ENCODE assay signal across 8 mouse cellular contexts in the genomic region with DNA sequence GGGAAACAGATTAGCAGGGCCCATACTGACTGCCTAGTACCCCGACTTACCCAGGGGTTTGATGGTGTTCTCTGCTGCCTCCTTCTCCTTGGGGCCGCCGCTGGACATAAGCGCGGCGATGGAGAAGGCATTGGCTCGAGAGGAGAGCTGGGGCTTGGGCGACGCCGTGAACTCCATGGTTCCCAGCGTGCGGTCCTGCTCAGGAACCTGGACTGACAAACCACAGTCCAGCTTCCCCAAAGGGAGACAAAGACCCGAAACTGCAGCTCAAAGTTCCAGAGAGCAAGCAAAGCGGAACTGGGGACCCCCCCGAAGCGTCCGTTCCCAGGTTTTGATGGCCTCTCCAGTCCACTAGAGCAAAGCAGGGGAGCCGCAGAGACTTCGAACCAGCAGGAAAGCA. TPM values are rescaled to one million over a fixed set of nuclear protein-coding genes. Genes with fewer than 3 reads are reported as not detected.
A peak's percentile ranks its signal among the peaks of the same experiment; 100 is the strongest.
DNase-seq lines count a peak whose midpoint lies in the region; ATAC-seq and TF ChIP-seq lines count a peak whose summit lies in the region.

No protein-coding gene starts in this region.

- H3K9me3 ChIP-seq in E14TG2a.4 (ENCODE audit: low read length), result no peaks in the 10 kb centered on the region
- no peaks in the 10 kb centered on the region for H3K9me3 ChIP-seq in forebrain, postnatal 0 days (ENCODE audit: low read length)
- H3K9me3 ChIP-seq in liver, embryonic 12.5 days (replicated peaks), result no peaks in the 10 kb centered on the region

- no peak for ATAC-seq in forebrain, postnatal 0 days
- ATAC-seq in liver, embryonic 12.5 days, result no peak

- intact Hi-C loops in left cerebral cortex, postnatal 25 days (cut with DNase I), result no loop called here

- 1% methylated on average over 19 of the region's 19 CpGs for WGBS in forebrain, postnatal 0 days
- WGBS in liver, embryonic 12.5 days (ENCODE audit: insufficient replicate concordance), result 2% methylated on average over 19 of the region's 19 CpGs

- H3K36me3 ChIP-seq in E14TG2a.4 (ENCODE audit: insufficient read depth, low read length), result no peaks in the 10 kb centered on the region
- H3K36me3 ChIP-seq in forebrain, postnatal 0 days (ENCODE audit: insufficient read depth), result no peaks in the 10 kb centered on the region
- no peaks in the 10 kb centered on the region for H3K36me3 ChIP-seq in liver, embryonic 12.5 days

- H3K27ac ChIP-seq in forebrain, postnatal 0 days (ENCODE audit: low read depth, low read length), result no peak overlapping the region
- no peak overlapping the region for H3K27ac ChIP-seq in liver, embryonic 12.5 days

- H3K27me3 ChIP-seq in E14TG2a.4 (ENCODE audit: insufficient read depth, low read length), result peaks cover 93% of the 10 kb centered on the region
- H3K27me3 ChIP-seq in forebrain, postnatal 0 days (ENCODE audit: insufficient read depth, low read length), result peaks cover 87% of the 10 kb centered on the region
- H3K27me3 ChIP-seq in liver, embryonic 12.5 days (replicated peaks), result peaks cover 94% of the 10 kb centered on the region

- no peak for TF ChIP-seq CTCF in E14TG2a.4 (conservative IDR thresholded peaks at IDR 0.05; ENCODE audit: low read length)
- TF ChIP-seq CTCF in forebrain, postnatal 0 days (IDR thresholded peaks at IDR 0.05; ENCODE audit: low read depth), result no peak

- H3K4me1 ChIP-seq in E14TG2a.4 (replicated peaks; ENCODE audit: low read depth, low read length), result peaks cover 63% of the 10 kb centered on the region
- H3K4me1 ChIP-seq in forebrain, postnatal 0 days (ENCODE audit: insufficient read depth), result no peaks in the 10 kb centered on the region
- H3K4me1 ChIP-seq in liver, embryonic 12.5 days, result no peaks in the 10 kb centered on the region; the same call in 1 of the 2 replicates

- peak overlapping the region; percentile 28 for H3K4me2 ChIP-seq in forebrain, postnatal 0 days (ENCODE audit: low read depth)
- H3K4me2 ChIP-seq in liver, embryonic 12.5 days, result peak overlapping the region; percentile 44

- no peak overlapping the region for H3K9ac ChIP-seq in forebrain, postnatal 0 days
- H3K9ac ChIP-seq in liver, embryonic 12.5 days, result peak overlapping the region; percentile 37; the same call in 1 of the 2 replicates

- H3K4me3 ChIP-seq in E14TG2a.4 (replicated peaks; ENCODE audit: low read length), result peak overlapping the region; percentile 79
- H3K4me3 ChIP-seq in forebrain, postnatal 0 days (ENCODE audit: low read depth, low read length), result peak overlapping the region; percentile 18; the same call in 1 of the 2 replicates
- peak overlapping the region; percentile 39 for H3K4me3 ChIP-seq in liver, embryonic 12.5 days

- peak; percentile 17 to 18 for DNase-seq in cerebellum, postnatal 14 days
- no peak for DNase-seq in cerebellum, postnatal 25 days
- DNase-seq in forebrain, postnatal 0 days, result peak; percentile 17
- no peak for DNase-seq in thymus, postnatal 0 days (ENCODE audit: low spot score)
- no peak for DNase-seq in left cerebral cortex, postnatal 25 days (ENCODE audit: low spot score in 2 of 2)
- DNase-seq in thymus, postnatal 25 days, result no peak

RNA-seq across cellular contexts. Expression of gene Tbx20, which starts 0.4 kb away (rescaled TPM):
- 0.05 TPM in 1 of 2 replicates, not detected in the other for total RNA-seq in forebrain, postnatal 0 days (2014; rRNA removed)
- not detected in 2 replicates for polyA plus RNA-seq in forebrain, postnatal 0 days (2015; fragmentation: Nextera tagmentation; extraction: Ambion mirVana)
- 1.8 and 1.9 TPM in 2 replicates for polyA plus RNA-seq in liver, embryonic 12.5 days (2016; fragmentation: Nextera tagmentation; extraction: Ambion mirVana)
- not detected in 2 replicates for polyA plus RNA-seq in thymus, postnatal 0 days (2015; fragmentation: Nextera tagmentation; extraction: Ambion mirVana)
- not detected for total RNA-seq in left cerebral cortex, postnatal 25 days (2021)

Comparison
In these comparisons a context has a peak if more than half of its experiments do, and no peak if none do; other contexts are left out.
1. DNase-seq: peak in cerebellum, postnatal 14 days (2 of 2) and forebrain, postnatal 0 days (single experiment); none in cerebellum, postnatal 25 days (0 of 2), thymus, postnatal 0 days (single experiment), left cerebral cortex, postnatal 25 days (0 of 2) and thymus, postnatal 25 days (single experiment).
2. H3K4me3 ChIP-seq: peak in every context shown above with its lines; median percentile 79 in E14TG2a.4; 39 in liver, embryonic 12.5 days; 18 in forebrain, postnatal 0 days.